Mouse (Mus musculus): ENCODE data around the gene Unc45b. TPM values are rescaled to one million over a fixed set of nuclear protein-coding genes. Genes with fewer than 3 reads are reported as not detected.

Unc45b gene
- 1 to 10 TPM in 1 of 2 experiments, under 1 TPM in 1; 0.66 to 1.4 TPM for total RNA-seq (2021)
- long read RNA-seq, experiment 1, partial matches to known transcripts: 0 of 8 reads
- long read RNA-seq, experiment 1, other reads (novel, unspliced or antisense): 8 of 8 reads
- long read RNA-seq, experiment 2, partial matches to known transcripts: 0 of 3 reads
- long read RNA-seq, experiment 2, other reads (novel, unspliced or antisense): 3 of 3 reads

GRCm38 (mm10) chr11:82910250-82910649 is at the start of gene Unc45b:
TSS of gene Unc45b (plus strand) at chr11:82910550.
- Histone ChIP-seq H3K4me3 (no peak within 1 kb of the TSS), H3K27ac (no peak within 1 kb of the TSS)
- TF ChIP-seq CTCF (conservative IDR thresholded peaks at IDR 0.05): no peak
- DNase-seq (ENCODE audit: low spot score in 2 of 2): no peak

GRCm38 (mm10) chr11:82860759-82861158 is 49.6 kb upstream of the Unc45b start:
- Histone ChIP-seq H3K4me3 (no peak overlapping the region), H3K27ac (no peak overlapping the region)
- no peak for TF ChIP-seq CTCF (conservative IDR thresholded peaks at IDR 0.05)
- DNase-seq (ENCODE audit: low spot score in 2 of 2): no peak

GRCm38 (mm10) chr11:82861558-82861957 is 48.8 kb upstream of the Unc45b start:
- no peak for TF ChIP-seq CTCF (conservative IDR thresholded peaks at IDR 0.05)
- Histone ChIP-seq H3K27ac (no peak overlapping the region), H3K4me3 (no peak overlapping the region)
- no peak for DNase-seq (ENCODE audit: low spot score in 2 of 2)

GRCm38 (mm10) chr11:82862638-82863037 is 47.7 kb upstream of the Unc45b start:
- no peak for TF ChIP-seq CTCF (conservative IDR thresholded peaks at IDR 0.05)
- Histone ChIP-seq H3K4me3 (no peak overlapping the region), H3K27ac (peak overlapping the region; percentile 51; the same call in 1 of the 2 replicates)
- no peak for DNase-seq (ENCODE audit: low spot score in 2 of 2)

GRCm38 (mm10) chr11:82863059-82863458 is 47.3 kb upstream of the Unc45b start:
- DNase-seq (ENCODE audit: low spot score in 2 of 2): no peak
- peak overlapping the region; percentile 51; the same call in 1 of the 2 replicates for H3K27ac ChIP-seq
- TF ChIP-seq CTCF (conservative IDR thresholded peaks at IDR 0.05): no peak
- H3K4me3 ChIP-seq: no peak overlapping the region

- Histone ChIP-seq H3K4me3 (no peak overlapping the region), H3K27ac (peak overlapping the region; percentile 51; the same call in 1 of the 2 replicates)
- DNase-seq (ENCODE audit: low spot score in 2 of 2): no peak
- no peak for TF ChIP-seq CTCF (conservative IDR thresholded peaks at IDR 0.05)
These were observed 46.8 kb upstream of the Unc45b start for GRCm38 (mm10) chr11:82863488-82863931.

- TF ChIP-seq CTCF (conservative IDR thresholded peaks at IDR 0.05): no peak
- H3K4me3 ChIP-seq: no peak overlapping the region
- no peak overlapping the region for H3K27ac ChIP-seq
- DNase-seq (ENCODE audit: low spot score in 2 of 2): no peak
These were observed 44.4 kb upstream of the Unc45b start for GRCm38 (mm10) chr11:82865957-82866356.

- no peak overlapping the region for H3K4me3 ChIP-seq
- no peak overlapping the region for H3K27ac ChIP-seq
- TF ChIP-seq CTCF (conservative IDR thresholded peaks at IDR 0.05): no peak
- no peak for DNase-seq (ENCODE audit: low spot score in 2 of 2)
These were observed 43.3 kb upstream of the Unc45b start for GRCm38 (mm10) chr11:82866850-82867564.

- no peak overlapping the region for H3K4me3 ChIP-seq
- no peak overlapping the region for H3K27ac ChIP-seq
- no peak for DNase-seq (ENCODE audit: low spot score in 2 of 2)
- no peak for TF ChIP-seq CTCF (conservative IDR thresholded peaks at IDR 0.05)
These were observed 42.4 kb upstream of the Unc45b start for GRCm38 (mm10) chr11:82867956-82868355.

GRCm38 (mm10) chr11:82869506-82870172 is 40.7 kb upstream of the Unc45b start:
- peak overlapping the region; percentile 88 for H3K4me3 ChIP-seq
- no peak for TF ChIP-seq CTCF (conservative IDR thresholded peaks at IDR 0.05)

GRCm38 (mm10) chr11:82870173-82871030 is 39.9 kb upstream of the Unc45b start:
- TF ChIP-seq CTCF (conservative IDR thresholded peaks at IDR 0.05): no peak
- peak overlapping the region; percentile 85 for H3K27ac ChIP-seq
- H3K4me3 ChIP-seq: peak overlapping the region; percentile 88
- peak in 1 of 2 experiments; percentile 9 for DNase-seq (ENCODE audit: low spot score in 2 of 2)

More at GRCm38 (mm10) chr11:82869506-82870172, 40.7 kb upstream of the Unc45b start:
- H3K27ac ChIP-seq: peak overlapping the region; percentile 85
- no peak for DNase-seq (ENCODE audit: low spot score in 2 of 2)

GRCm38 (mm10) chr11:82871031-82871446 is 39.3 kb upstream of the Unc45b start, which contains the start of gene Rffl:
TSS of gene Rffl (minus strand) at chr11:82871210.
- peak within 1 kb of the TSS; percentile 88 for H3K4me3 ChIP-seq
- peak within 1 kb of the TSS; percentile 85 for H3K27ac ChIP-seq
- DNase-seq (ENCODE audit: low spot score in 2 of 2): peak; percentile 89 to 98
- peak; percentile 79 for TF ChIP-seq CTCF (conservative IDR thresholded peaks at IDR 0.05)

All from layer of hippocampus, adult 2 months (tissue).